Mouse (Mus musculus) liver, embryonic 14.5 days (tissue): ENCODE measurements at regions not wholly inside any gene's neighbourhood (a gene's known extent, or its start where the extent isn't known, plus 50 kb on each side); places are given as distances from the start of the nearest gene placed in this dataset.

Source experiments
- ATAC-seq: fragments of 200-750 bp; cut with Nextera tagmentation; 2 replicates; pipeline ENCODE4 v1.8.0; 2017; ENCODE audit warnings: moderate number of reproducible peaks, mild to moderate bottlenecking, moderate library complexity; ENCODE audit not compliant: insufficient read depth
- DNase-seq, 3 experiments: peaks; one replicate each; pipeline ENCODE4 v3.0.0-alpha.2; 2012 to 2013; ENCODE audit warnings: low read depth in 3 of 3, low spot score in 3 of 3
- H3K27ac ChIP-seq: fragments of 300-500 bp; sonication (generic); 2 replicates; pipeline ENCODE4 v1.5.1; 2014; ENCODE audit warnings: moderate library complexity, mild to moderate bottlenecking, control low read depth, inconsistent platforms
- H3K27me3 ChIP-seq: fragments of 300-500 bp; sonication (generic); 2 replicates; pipeline ENCODE4 v1.6.1; 2014; ENCODE audit warnings: mild to moderate bottlenecking, low read length, moderate library complexity; ENCODE audit not compliant: control insufficient read depth, insufficient read depth
- H3K36me3 ChIP-seq: fragments of 300-500 bp; sonication (generic); replicated peaks from 2 replicates; pipeline ENCODE4 v1.6.1; 2014; ENCODE audit warnings: low read depth; ENCODE audit not compliant: control insufficient read depth, insufficient read depth
- H3K4me1 ChIP-seq, 2 experiments: fragments of 200-500 bp in 1 of 2; fragments of 300-500 bp in 1 of 2; sonication (generic) in 1 of 2; replicated peaks; 2 replicates each; pipeline ENCODE4 v1.6.1; 2012 to 2014; ENCODE audit warnings: antibody characterized with exemption in 1 of 2, inconsistent platforms in 1 of 2, low read length in 1 of 2; ENCODE audit not compliant: control insufficient read depth in 2 of 2, insufficient read depth in 2 of 2
- H3K4me2 ChIP-seq: fragments of 300-500 bp; sonication (generic); 2 replicates; pipeline ENCODE4 v1.6.1; 2014; ENCODE audit warnings: low read depth, mild to moderate bottlenecking, control low read depth, moderate library complexity
- H3K4me3 ChIP-seq, 2 experiments: fragments of 200-500 bp in 1 of 2; fragments of 300-500 bp in 1 of 2; sonication (generic) in 1 of 2; 2 replicates each; pipeline ENCODE4 v1.5.1; 2012 to 2014; ENCODE audit warnings: low read depth in 2 of 2, low read length in 2 of 2, mild to moderate bottlenecking in 2 of 2, control low read depth in 1 of 2, inconsistent platforms in 1 of 2, moderate library complexity in 1 of 2; ENCODE audit not compliant: insufficient read depth in 1 of 2
- H3K9ac ChIP-seq: fragments of 300-500 bp; sonication (generic); replicated peaks from 2 replicates; pipeline ENCODE4 v1.6.1; 2014; ENCODE audit warnings: mild to moderate bottlenecking, control low read depth, moderate library complexity
- H3K9me3 ChIP-seq: fragments of 300-500 bp; sonication (generic); 2 replicates; pipeline ENCODE4 v1.6.1; 2016; ENCODE audit warnings: low read length, mixed read lengths; ENCODE audit not compliant: control insufficient read depth
- CTCF ChIP-seq: IDR thresholded peaks from 2 replicates; pipeline ENCODE4 v1.5.1; 2016; ENCODE audit warnings: antibody characterized with exemption, low read depth, control low read depth
- EP300 ChIP-seq: IDR thresholded peaks from 2 replicates; pipeline ENCODE4 v1.6.1; 2016; ENCODE audit warnings: antibody characterized with exemption, low read depth
- WGBS: fragments of 180-500 bp; shearing (Covaris S2); extraction: QIAGEN DNeasy Blood & Tissue Kit; methylation state at CpG from one replicate; pipeline ENCODE4 v1.1.7; 2014; ENCODE audit not compliant: insufficient replicate concordance; 5-methylcytosine and 5-hydroxymethylcytosine counted together

- H3K9ac ChIP-seq, result no peak overlapping the region
- WGBS, result 33% methylated on average over 1 of the region's 1 CpGs
- TF ChIP-seq EP300 (no peak), CTCF (no peak)
These were observed 67.6 kb upstream of the Itgb1 start for GRCm38 (mm10) chr8:128617854-128618253.

GRCm38 (mm10) chr8:128619086-128619485 lies 66.4 kb upstream of the Itgb1 start:
- no peaks in the 10 kb centered on the region for H3K36me3 ChIP-seq
- ATAC-seq (no peak), DNase-seq (no peak)
- H3K4me1 ChIP-seq, result no peaks in the 10 kb centered on the region
- 53% methylated on average over 1 of the region's 1 CpGs for WGBS
- no peaks in the 10 kb centered on the region for H3K9me3 ChIP-seq
- no peaks in the 10 kb centered on the region for H3K27me3 ChIP-seq
- no peak overlapping the region for H3K9ac ChIP-seq
- no peak overlapping the region for H3K4me2 ChIP-seq
- H3K27ac ChIP-seq, result no peak overlapping the region
- no peak overlapping the region for H3K4me3 ChIP-seq
- no peak for TF ChIP-seq EP300

More at GRCm38 (mm10) chr8:128617854-128618253, 67.6 kb upstream of the Itgb1 start:
- ATAC-seq, result no peak
- no peak for DNase-seq
- Histone ChIP-seq H3K4me2 (no peak overlapping the region), H3K4me3 (no peak overlapping the region), H3K9me3 (no peaks in the 10 kb centered on the region), H3K4me1 (no peaks in the 10 kb centered on the region), H3K27ac (no peak overlapping the region), H3K36me3 (no peaks in the 10 kb centered on the region), H3K27me3 (no peaks in the 10 kb centered on the region)
